In genomic region chr9:123717186-123718008, GRCm38 (mm10) we compare ENCODE assay signal across 8 mouse cellular contexts. TPM values are rescaled to one million over a fixed set of nuclear protein-coding genes. Genes with fewer than 3 reads are reported as not detected.
A peak's percentile ranks its signal among the peaks of the same experiment; 100 is the strongest.
DNase-seq lines count a peak whose midpoint lies in the region; ATAC-seq lines count a peak whose summit lies in the region.

TSS of gene Lztfl1 (minus strand) at chr9:123717697.

- DNase-seq in CD4-positive, CD25-positive, alpha-beta regulatory T cell, adult 2 months (ENCODE audit: low read depth, low spot score), result peak; percentile 99
- peak; percentile 94 for DNase-seq in fat pad, adult 2 months (ENCODE audit: extremely low read depth, low read depth, low spot score)
- DNase-seq in kidney, postnatal 10 days, result peak; percentile 98
- DNase-seq in natural killer cell, adult 2 months (ENCODE audit: low spot score in 2 of 2), result peak; percentile 90 to 95

- H3K9me3 ChIP-seq in heart, embryonic 13.5 days, result no peaks in the 10 kb centered on the region
- no peaks in the 10 kb centered on the region for H3K9me3 ChIP-seq in liver, embryonic 12.5 days (replicated peaks)
- no peaks in the 10 kb centered on the region for H3K9me3 ChIP-seq in stomach, embryonic 15.5 days

- no peaks in the 10 kb centered on the region for H3K4me1 ChIP-seq in brown adipose tissue, adult 24 weeks (ENCODE audit: control insufficient read depth, insufficient read depth, insufficient read length, low read length)
- H3K4me1 ChIP-seq in heart, embryonic 13.5 days, result peaks cover 7% of the 10 kb centered on the region
- peaks cover 20% of the 10 kb centered on the region for H3K4me1 ChIP-seq in liver, embryonic 12.5 days
- peaks cover 3% of the 10 kb centered on the region; the same call in 1 of the 2 replicates for H3K4me1 ChIP-seq in stomach, embryonic 15.5 days

- peak within 1 kb of the TSS; percentile 91 for H3K9ac ChIP-seq in heart, embryonic 13.5 days
- peak within 1 kb of the TSS; percentile 77 for H3K9ac ChIP-seq in liver, embryonic 12.5 days
- H3K9ac ChIP-seq in stomach, embryonic 15.5 days, result peak within 1 kb of the TSS; percentile 89

- under 1% methylated on average over 55 of the region's 55 CpGs for WGBS in heart, embryonic 13.5 days
- under 1% methylated on average over 55 of the region's 55 CpGs for WGBS in liver, embryonic 12.5 days (ENCODE audit: insufficient replicate concordance)
- WGBS in stomach, embryonic 15.5 days, result under 1% methylated on average over 54 of the region's 55 CpGs

- H3K27me3 ChIP-seq in heart, embryonic 13.5 days (replicated peaks), result peaks cover 7% of the 10 kb centered on the region
- H3K27me3 ChIP-seq in liver, embryonic 12.5 days (replicated peaks), result peaks cover 11% of the 10 kb centered on the region
- no peaks in the 10 kb centered on the region for H3K27me3 ChIP-seq in stomach, embryonic 15.5 days (replicated peaks)

- H3K27ac ChIP-seq in brown adipose tissue, adult 24 weeks (replicated peaks; ENCODE audit: low read depth, low read length), result peak within 1 kb of the TSS; percentile 75
- H3K27ac ChIP-seq in heart, embryonic 13.5 days (replicated peaks), result peak within 1 kb of the TSS; percentile 79
- H3K27ac ChIP-seq in liver, embryonic 12.5 days, result peak within 1 kb of the TSS; percentile 81
- peak within 1 kb of the TSS; percentile 75 for H3K27ac ChIP-seq in stomach, embryonic 15.5 days

- ATAC-seq in heart, embryonic 13.5 days (ENCODE audit: extremely low read depth, insufficient number of reproducible peaks, low FRiP score, low TSS enrichment), result peak; percentile 99
- peak; percentile 100 for ATAC-seq in liver, embryonic 12.5 days
- peak; percentile 99 for ATAC-seq in stomach, embryonic 15.5 days (ENCODE audit: insufficient read depth, low FRiP score, low read depth)

- H3K4me3 ChIP-seq in brown adipose tissue, adult 24 weeks (ENCODE audit: insufficient read depth, low read depth, low read length), result peak within 1 kb of the TSS; percentile 88
- peak within 1 kb of the TSS; percentile 92 for H3K4me3 ChIP-seq in heart, embryonic 13.5 days
- H3K4me3 ChIP-seq in liver, embryonic 12.5 days, result peak within 1 kb of the TSS; percentile 81
- peak within 1 kb of the TSS; percentile 91 for H3K4me3 ChIP-seq in stomach, embryonic 15.5 days (replicated peaks)

- 0 out of 2 replicates have a peak, but pooled peaks cover under 1% of the 10 kb centered on the region for H3K36me3 ChIP-seq in heart, embryonic 13.5 days
- H3K36me3 ChIP-seq in liver, embryonic 12.5 days, result no peaks in the 10 kb centered on the region
- no peaks in the 10 kb centered on the region for H3K36me3 ChIP-seq in stomach, embryonic 15.5 days

- peak within 1 kb of the TSS; percentile 82 for H3K4me2 ChIP-seq in heart, embryonic 13.5 days
- peak within 1 kb of the TSS; percentile 84 for H3K4me2 ChIP-seq in liver, embryonic 12.5 days
- peak within 1 kb of the TSS; percentile 59 for H3K4me2 ChIP-seq in stomach, embryonic 15.5 days

RNA-seq across cellular contexts. Expression of gene Lztfl1, which starts in this region (rescaled TPM):
- 28.3 and 28.4 TPM in 2 replicates for polyA plus RNA-seq in brown adipose tissue, adult 24 weeks (2012; ENCODE audit: insufficient read depth, insufficient read length, missing spikeins)
- 29.3 and 29.7 TPM in 2 replicates for polyA plus RNA-seq in heart, embryonic 13.5 days (2015; fragmentation: Nextera tagmentation; extraction: Ambion mirVana)
- 22.0 and 25.6 TPM in 2 replicates for polyA plus RNA-seq in liver, embryonic 12.5 days (2016; fragmentation: Nextera tagmentation; extraction: Ambion mirVana)
- polyA plus RNA-seq in stomach, embryonic 15.5 days (2015; fragmentation: Nextera tagmentation; extraction: Ambion mirVana), result 48.4 and 53.3 TPM in 2 replicates

Comparison
In these comparisons a context has a peak if more than half of its experiments do, and no peak if none do; other contexts are left out.
1. Peak in every context shown above with its lines: DNase-seq, ATAC-seq, H3K4me3 ChIP-seq and H3K27ac ChIP-seq.